Mouse (Mus musculus) heart, embryonic 16.5 days (tissue): ENCODE data around the gene Slc25a23. TPM values are rescaled to one million over a fixed set of nuclear protein-coding genes. Genes with fewer than 3 reads are reported as not detected.

Experiments used
- ATAC-seq: fragments of 200-750 bp; cut with Nextera tagmentation; replicated peaks from 2 replicates; pipeline ENCODE4 v1.8.0; 2017; ENCODE audit warnings: moderate number of reproducible peaks; ENCODE audit not compliant: insufficient read depth, low FRiP score; ENCODE audit errors: extremely low read depth
- H3K27ac ChIP-seq: fragments of 300-500 bp; sonication (generic); 2 replicates; pipeline ENCODE4 v1.5.1; 2014; ENCODE audit warnings: mild to moderate bottlenecking, low read length, control low read depth, moderate library complexity
- H3K27me3 ChIP-seq: fragments of 300-500 bp; sonication (generic); 2 replicates; pipeline ENCODE4 v1.6.1; 2014; ENCODE audit warnings: low read length, mixed read lengths; ENCODE audit not compliant: control insufficient read depth, insufficient read depth
- H3K36me3 ChIP-seq: fragments of 300-500 bp; sonication (generic); 2 replicates; pipeline ENCODE4 v1.6.1; 2014; ENCODE audit not compliant: control insufficient read depth, insufficient read depth
- H3K4me1 ChIP-seq: fragments of 300-500 bp; sonication (generic); 2 replicates; pipeline ENCODE4 v1.6.1; 2014; ENCODE audit warnings: low read length, mixed read lengths; ENCODE audit not compliant: control insufficient read depth, insufficient read depth
- H3K4me2 ChIP-seq: fragments of 300-500 bp; sonication (generic); 2 replicates; pipeline ENCODE4 v1.6.1; 2014; ENCODE audit warnings: low read depth, mild to moderate bottlenecking, control low read depth, low read length
- H3K4me3 ChIP-seq: fragments of 300-500 bp; sonication (generic); 2 replicates; pipeline ENCODE4 v1.5.1; 2014; ENCODE audit warnings: mild to moderate bottlenecking, control low read depth, low read length
- H3K9ac ChIP-seq: fragments of 300-500 bp; sonication (generic); 2 replicates; pipeline ENCODE4 v1.6.1; 2014; ENCODE audit warnings: low read length, control low read depth
- H3K9me3 ChIP-seq: fragments of 300-500 bp; sonication (generic); replicated peaks from 2 replicates; pipeline ENCODE4 v1.6.1; 2016; ENCODE audit warnings: low read length; ENCODE audit not compliant: control insufficient read depth
- WGBS: fragments of 180-500 bp; shearing (Covaris S2); extraction: QIAGEN DNeasy Blood & Tissue Kit; methylation state at CpG from one replicate; pipeline ENCODE4 v1.1.7; 2014; 5-methylcytosine and 5-hydroxymethylcytosine counted together
- polyA plus RNA-seq: library from polyadenylated mRNA; unstranded; fragments of >200 nt; fragmentation: Nextera tagmentation; extraction: Ambion mirVana; gene quantifications from 2 replicates; pipeline ENCODE4 v1.2.1, GENCODE M21; 2015

The Slc25a23 gene
- polyA plus RNA-seq, 1 experiment from 2014 or later: 17.0 TPM

GRCm38 (mm10) chr17:57099629-57100325 lies 40.1 kb upstream of the Slc25a23 start:
- WGBS: 5% methylated on average over 10 of the region's 10 CpGs
- no peak for ATAC-seq

GRCm38 (mm10) chr17:57098321-57098720 lies 38.7 kb upstream of the Slc25a23 start:
- Histone ChIP-seq H3K4me3 (no peak overlapping the region), H3K9ac (no peak overlapping the region), H3K4me2 (no peak overlapping the region), H3K4me1 (no peaks in the 10 kb centered on the region), H3K27me3 (no peaks in the 10 kb centered on the region), H3K9me3 (no peaks in the 10 kb centered on the region), H3K27ac (no peak overlapping the region), H3K36me3 (no peaks in the 10 kb centered on the region)
- ATAC-seq: no peak
- WGBS: 67% methylated on average over 5 of the region's 5 CpGs

More at GRCm38 (mm10) chr17:57099629-57100325, 40.1 kb upstream of the Slc25a23 start:
- H3K4me3 ChIP-seq: no peak overlapping the region
- no peaks in the 10 kb centered on the region for H3K9me3 ChIP-seq
- H3K27me3 ChIP-seq: no peaks in the 10 kb centered on the region
- H3K4me1 ChIP-seq: peaks cover 6% of the 10 kb centered on the region
- 0 out of 2 replicates have a peak overlapping the region, but pooled peaks have one; percentile 4 for H3K4me2 ChIP-seq
- no peak overlapping the region for H3K9ac ChIP-seq
- H3K36me3 ChIP-seq: no peaks in the 10 kb centered on the region
- no peak overlapping the region for H3K27ac ChIP-seq

GRCm38 (mm10) chr17:57096623-57096920 lies 36.9 kb upstream of the Slc25a23 start:
- WGBS: 1% methylated on average over 11 of the region's 11 CpGs
- H3K4me1 ChIP-seq: no peaks in the 10 kb centered on the region
- no peak overlapping the region for H3K9ac ChIP-seq
- H3K4me2 ChIP-seq: peak overlapping the region; percentile 51
- H3K36me3 ChIP-seq: no peaks in the 10 kb centered on the region
- ATAC-seq: peak; percentile 70
- H3K27ac ChIP-seq: no peak overlapping the region
- H3K4me3 ChIP-seq: peak overlapping the region; percentile 25
- no peaks in the 10 kb centered on the region for H3K9me3 ChIP-seq
- no peaks in the 10 kb centered on the region for H3K27me3 ChIP-seq

GRCm38 (mm10) chr17:57095855-57096622 lies 36.4 kb upstream of the Slc25a23 start:
- peak overlapping the region; percentile 51 for H3K4me2 ChIP-seq
- ATAC-seq: peak; percentile 80
- no peaks in the 10 kb centered on the region for H3K27me3 ChIP-seq
- peak overlapping the region; percentile 25 for H3K4me3 ChIP-seq
- H3K27ac ChIP-seq: no peak overlapping the region
- no peak overlapping the region for H3K9ac ChIP-seq
- no peaks in the 10 kb centered on the region for H3K36me3 ChIP-seq
- WGBS: 2% methylated on average over 18 of the region's 19 CpGs
- no peaks in the 10 kb centered on the region for H3K4me1 ChIP-seq
- H3K9me3 ChIP-seq: no peaks in the 10 kb centered on the region

GRCm38 (mm10) chr17:57094222-57094621 lies 34.6 kb upstream of the Slc25a23 start:
- Histone ChIP-seq H3K4me2 (no peak overlapping the region), H3K9me3 (no peaks in the 10 kb centered on the region), H3K27ac (no peak overlapping the region), H3K36me3 (no peaks in the 10 kb centered on the region), H3K27me3 (0 out of 2 replicates have a peak, but pooled peaks cover 2% of the 10 kb centered on the region), H3K4me1 (no peaks in the 10 kb centered on the region), H3K9ac (no peak overlapping the region), H3K4me3 (no peak overlapping the region)
- no peak for ATAC-seq
- WGBS: 91% methylated on average over 3 of the region's 3 CpGs

- 2% methylated on average over 31 of the region's 31 CpGs for WGBS
- Histone ChIP-seq H3K27me3 (peaks cover 16% of the 10 kb centered on the region), H3K4me1 (peaks cover 6% of the 10 kb centered on the region), H3K4me2 (peak within 1 kb of the TSS; percentile 63), H3K4me3 (peak within 1 kb of the TSS; percentile 41), H3K9me3 (no peaks in the 10 kb centered on the region), H3K36me3 (no peaks in the 10 kb centered on the region), H3K27ac (no peak within 1 kb of the TSS), H3K9ac (peak within 1 kb of the TSS; percentile 47; the same call in 1 of the 2 replicates)
- peak; percentile 68; the same call in 1 of the 2 replicates for ATAC-seq
Measured at GRCm38 (mm10) chr17:57087049-57087832, 27.6 kb upstream of the Slc25a23 start, which contains the start of gene Tubb4a. Gene Tubb4a, minus strand, starts transcription at chr17:57087782.

- 84% methylated on average over 11 of the region's 11 CpGs for WGBS
- H3K4me2 ChIP-seq: no peak overlapping the region
- no peaks in the 10 kb centered on the region for H3K36me3 ChIP-seq
- no peaks in the 10 kb centered on the region for H3K9me3 ChIP-seq
- peaks cover 16% of the 10 kb centered on the region for H3K27me3 ChIP-seq
- peaks cover 6% of the 10 kb centered on the region for H3K4me1 ChIP-seq
- H3K4me3 ChIP-seq: no peak overlapping the region
- no peak overlapping the region for H3K9ac ChIP-seq
- no peak overlapping the region for H3K27ac ChIP-seq
- ATAC-seq: no peak
Measured at GRCm38 (mm10) chr17:57085970-57086757, 26.5 kb upstream of the Slc25a23 start.

GRCm38 (mm10) chr17:57082481-57082880 lies 22.8 kb upstream of the Slc25a23 start:
- Histone ChIP-seq H3K4me2 (no peak overlapping the region), H3K9me3 (no peaks in the 10 kb centered on the region), H3K9ac (no peak overlapping the region), H3K4me1 (peaks cover 6% of the 10 kb centered on the region), H3K4me3 (no peak overlapping the region), H3K27ac (no peak overlapping the region), H3K27me3 (0 out of 2 replicates have a peak, but pooled peaks cover 6% of the 10 kb centered on the region), H3K36me3 (no peaks in the 10 kb centered on the region)
- 72% methylated on average over 5 of the region's 5 CpGs for WGBS
- ATAC-seq: no peak
